8 mouse cellular contexts compared by ENCODE assay signal in genomic region chr13:65241099-65241626, GRCm38 (mm10). TPM values are rescaled to one million over a fixed set of nuclear protein-coding genes. Genes with fewer than 3 reads are reported as not detected.
DNase-seq lines count a peak whose midpoint lies in the region; ATAC-seq and TF ChIP-seq lines count a peak whose summit lies in the region.

No protein-coding gene starts in this region.

- TF ChIP-seq CTCF in bone marrow macrophage, adult 2 months (IDR thresholded peaks at IDR 0.05; ENCODE audit: low read depth, low read length): no peak
- TF ChIP-seq CTCF in embryonic fibroblast, embryonic 13.5 days (IDR thresholded peaks at IDR 0.05; ENCODE audit: borderline replicate concordance, insufficient read depth, low read length): no peak

- peak overlapping the region; percentile 95 for H3K4me2 ChIP-seq in kidney, embryonic 14.5 days (replicated peaks; ENCODE audit: low read depth, low read length)
- H3K4me2 ChIP-seq in limb, embryonic 15.5 days: peak overlapping the region; percentile 98

- H3K4me1 ChIP-seq in bone marrow macrophage, adult 2 months (ENCODE audit: control insufficient read depth, insufficient read depth, low read length): no peaks in the 10 kb centered on the region; the same call in 1 of the 2 replicates
- H3K4me1 ChIP-seq in embryonic fibroblast, embryonic 13.5 days (ENCODE audit: control insufficient read depth, insufficient read depth, low read length): no peaks in the 10 kb centered on the region
- peaks cover 3% of the 10 kb centered on the region for H3K4me1 ChIP-seq in kidney, embryonic 14.5 days (ENCODE audit: control insufficient read depth, insufficient read depth, low read length)
- peaks cover 16% of the 10 kb centered on the region for H3K4me1 ChIP-seq in limb, embryonic 15.5 days

- DNase-seq in A20 (ENCODE audit: low read depth, low spot score): peak; percentile 95
- DNase-seq in heart, adult 9 months (ENCODE audit: low spot score in 2 of 2): peak; percentile 90 to 92
- DNase-seq in monocyte, adult 2 months (ENCODE audit: low read depth in 1 of 2, low spot score in 2 of 2): peak; percentile 79 to 82
- peak; percentile 86 to 91 for DNase-seq in spleen, postnatal 36 days (ENCODE audit: low spot score in 2 of 2)

- WGBS in kidney, embryonic 14.5 days: under 1% methylated on average over 45 of the region's 45 CpGs
- under 1% methylated on average over 45 of the region's 45 CpGs for WGBS in limb, embryonic 15.5 days

- H3K36me3 ChIP-seq in kidney, embryonic 14.5 days (ENCODE audit: control insufficient read depth, insufficient read depth, low read length): no peaks in the 10 kb centered on the region
- 0 out of 2 replicates have a peak, but pooled peaks cover 3% of the 10 kb centered on the region for H3K36me3 ChIP-seq in limb, embryonic 15.5 days

- no peaks in the 10 kb centered on the region for H3K27me3 ChIP-seq in kidney, embryonic 14.5 days (ENCODE audit: control insufficient read depth, insufficient read depth, low read length)
- no peaks in the 10 kb centered on the region for H3K27me3 ChIP-seq in limb, embryonic 15.5 days

- peaks cover 12% of the 10 kb centered on the region for H3K9me3 ChIP-seq in kidney, embryonic 14.5 days (ENCODE audit: control insufficient read depth, low read length)
- 0 out of 2 replicates have a peak, but pooled peaks cover 5% of the 10 kb centered on the region for H3K9me3 ChIP-seq in limb, embryonic 15.5 days

- H3K9ac ChIP-seq in kidney, embryonic 14.5 days (ENCODE audit: low read depth, low read length): peak overlapping the region; percentile 74
- peak overlapping the region; percentile 67 for H3K9ac ChIP-seq in limb, embryonic 15.5 days

- no peak for TF ChIP-seq POLR2A in bone marrow macrophage, adult 2 months (IDR thresholded peaks at IDR 0.05; ENCODE audit: borderline replicate concordance, low read depth, low read length)
- TF ChIP-seq POLR2A in embryonic fibroblast, embryonic 13.5 days (IDR thresholded peaks at IDR 0.05; ENCODE audit: low read depth, low read length): peak; percentile 19; the same call in 1 of the 2 replicates

- peak overlapping the region; percentile 98 for H3K4me3 ChIP-seq in bone marrow macrophage, adult 2 months (ENCODE audit: insufficient read depth, low read length)
- peak overlapping the region; percentile 61 for H3K4me3 ChIP-seq in embryonic fibroblast, embryonic 13.5 days (ENCODE audit: insufficient read depth, low read length)
- peak overlapping the region; percentile 82 for H3K4me3 ChIP-seq in kidney, embryonic 14.5 days (ENCODE audit: low read length)
- peak overlapping the region; percentile 79 for H3K4me3 ChIP-seq in limb, embryonic 15.5 days

- ATAC-seq in kidney, embryonic 14.5 days (ENCODE audit: low FRiP score, low TSS enrichment): peak; percentile 90
- ATAC-seq in limb, embryonic 15.5 days (ENCODE audit: insufficient number of reproducible peaks, low FRiP score, low TSS enrichment, low read depth): peak; percentile 85

- peak overlapping the region; percentile 75 for H3K27ac ChIP-seq in bone marrow macrophage, adult 2 months (ENCODE audit: insufficient read depth, low read depth, low read length)
- peak overlapping the region; percentile 29 for H3K27ac ChIP-seq in embryonic fibroblast, embryonic 13.5 days (ENCODE audit: insufficient read depth, low read length)
- H3K27ac ChIP-seq in kidney, embryonic 14.5 days (ENCODE audit: low read depth, low read length): peak overlapping the region; percentile 91
- H3K27ac ChIP-seq in limb, embryonic 15.5 days: peak overlapping the region; percentile 97

RNA-seq across cellular contexts. Expression of gene Gm10775, which starts 18.2 kb away (rescaled TPM):
- polyA plus RNA-seq in bone marrow macrophage, adult 2 months (2012; ENCODE audit: insufficient read depth, insufficient read length, missing spikeins): not detected in 2 replicates
- not detected in 2 replicates for polyA plus RNA-seq in embryonic fibroblast, embryonic 13.5 days (2011; ENCODE audit: insufficient read length, low read depth, missing spikeins)
- not detected in 2 replicates for polyA plus RNA-seq in kidney, embryonic 14.5 days (2014; fragmentation: Nextera tagmentation; extraction: Ambion mirVana)
- polyA plus RNA-seq in limb, embryonic 15.5 days (2015; fragmentation: Nextera tagmentation; extraction: Ambion mirVana): not detected in 2 replicates

RNA-seq across cellular contexts. Expression of gene Nlrp4f, which starts 35.4 kb away (rescaled TPM):
- not detected in 2 replicates for polyA plus RNA-seq in bone marrow macrophage, adult 2 months (2012; ENCODE audit: insufficient read depth, insufficient read length, missing spikeins)
- not detected in 2 replicates for polyA plus RNA-seq in embryonic fibroblast, embryonic 13.5 days (2011; ENCODE audit: insufficient read length, low read depth, missing spikeins)
- polyA plus RNA-seq in kidney, embryonic 14.5 days (2014; fragmentation: Nextera tagmentation; extraction: Ambion mirVana): 0.24 TPM in 1 of 2 replicates, not detected in the other
- not detected in 2 replicates for polyA plus RNA-seq in limb, embryonic 15.5 days (2015; fragmentation: Nextera tagmentation; extraction: Ambion mirVana)

RNA-seq across cellular contexts. Expression of gene Zfp369, which starts 37.5 kb away (rescaled TPM):
- 21.1 and 22.2 TPM in 2 replicates for polyA plus RNA-seq in bone marrow macrophage, adult 2 months (2012; ENCODE audit: insufficient read depth, insufficient read length, missing spikeins)
- 23.8 and 26.9 TPM in 2 replicates for polyA plus RNA-seq in embryonic fibroblast, embryonic 13.5 days (2011; ENCODE audit: insufficient read length, low read depth, missing spikeins)
- 15.3 and 17.6 TPM in 2 replicates for polyA plus RNA-seq in kidney, embryonic 14.5 days (2014; fragmentation: Nextera tagmentation; extraction: Ambion mirVana)
- 11.3 and 12.4 TPM in 2 replicates for polyA plus RNA-seq in limb, embryonic 15.5 days (2015; fragmentation: Nextera tagmentation; extraction: Ambion mirVana)

Comparison
In these comparisons a context has a peak if more than half of its experiments do, and no peak if none do; other contexts are left out.
1. Peak in every context shown above with its lines: DNase-seq, ATAC-seq, H3K4me3 ChIP-seq and H3K27ac ChIP-seq.
2. H3K27ac ChIP-seq: peak in every context shown above with its lines; median percentile 97 in limb, embryonic 15.5 days; 91 in kidney, embryonic 14.5 days; 75 in bone marrow macrophage, adult 2 months; 29 in embryonic fibroblast, embryonic 13.5 days.